Mouse (Mus musculus): ENCODE measurements around the gene Hspa12b. TPM values are rescaled to one million over a fixed set of nuclear protein-coding genes. Genes with fewer than 3 reads are reported as not detected.

Hspa12b gene
- polyA plus RNA-seq, 1 experiment: 7.0 TPM

Other genes starting within 250 kb of the Hspa12b start
- 62.1 and 105 TPM in 2 replicates for gene 4930402H24Rik, start 220.9 kb upstream of the Hspa12b start, polyA plus RNA-seq (2012; ENCODE audit: insufficient read depth, insufficient read length, missing spikeins)
- gene Atrn, start 220.8 kb upstream of the Hspa12b start, polyA plus RNA-seq (2012; ENCODE audit: insufficient read depth, insufficient read length, missing spikeins): 9.0 and 9.7 TPM in 2 replicates
- gene Gfra4, start 84.2 kb upstream of the Hspa12b start, polyA plus RNA-seq (2012; ENCODE audit: insufficient read depth, insufficient read length, missing spikeins): 9.6 and 10.9 TPM in 2 replicates
- gene Adam33, start 63.5 kb upstream of the Hspa12b start, polyA plus RNA-seq (2012; ENCODE audit: insufficient read depth, insufficient read length, missing spikeins): 1.3 and 2.3 TPM in 2 replicates
- 1.0 and 1.2 TPM in 2 replicates for gene Siglec1, start 40.5 kb upstream of the Hspa12b start, polyA plus RNA-seq (2012; ENCODE audit: insufficient read depth, insufficient read length, missing spikeins)
- gene Gm11037, start 6.2 kb downstream of the Hspa12b start, polyA plus RNA-seq (2012; ENCODE audit: insufficient read depth, insufficient read length, missing spikeins): not detected in 2 replicates
- gene 1700037H04Rik, start 32.8 kb downstream of the Hspa12b start, polyA plus RNA-seq (2012; ENCODE audit: insufficient read depth, insufficient read length, missing spikeins): 426 and 428 TPM in 2 replicates
- gene Cenpb, start 52.8 kb downstream of the Hspa12b start, polyA plus RNA-seq (2012; ENCODE audit: insufficient read depth, insufficient read length, missing spikeins): 78.2 and 99.0 TPM in 2 replicates
- 2.4 and 2.5 TPM in 2 replicates for gene Cdc25b, start 59.7 kb downstream of the Hspa12b start, polyA plus RNA-seq (2012; ENCODE audit: insufficient read depth, insufficient read length, missing spikeins)
- 5.3 and 9.2 TPM in 2 replicates for gene Spef1, start 60.0 kb downstream of the Hspa12b start, polyA plus RNA-seq (2012; ENCODE audit: insufficient read depth, insufficient read length, missing spikeins)
- gene Ap5s1, start 79.8 kb downstream of the Hspa12b start, polyA plus RNA-seq (2012; ENCODE audit: insufficient read depth, insufficient read length, missing spikeins): 15.9 and 26.0 TPM in 2 replicates
- 57.1 and 83.3 TPM in 2 replicates for gene Mavs, start 106.8 kb downstream of the Hspa12b start, polyA plus RNA-seq (2012; ENCODE audit: insufficient read depth, insufficient read length, missing spikeins)
- 23.4 and 38.5 TPM in 2 replicates for gene Pank2, start 135.2 kb downstream of the Hspa12b start, polyA plus RNA-seq (2012; ENCODE audit: insufficient read depth, insufficient read length, missing spikeins)
- 8.5 and 13.8 TPM in 2 replicates for gene Rnf24, start 225.6 kb downstream of the Hspa12b start, polyA plus RNA-seq (2012; ENCODE audit: insufficient read depth, insufficient read length, missing spikeins)